Mouse (Mus musculus) myocyte (in vitro differentiated cells): ENCODE results near the gene Sez6. TPM values are rescaled to one million over a fixed set of nuclear protein-coding genes. Genes with fewer than 3 reads are reported as not detected.

ENCODE experiments used
- H3K27me3 ChIP-seq: one replicate; pipeline ENCODE4 v1.6.1; 2011; ENCODE audit not compliant: control insufficient read depth, insufficient read depth, insufficient read length
- H3K36me3 ChIP-seq: one replicate; pipeline ENCODE4 v1.6.1; 2011; ENCODE audit not compliant: control insufficient read depth, insufficient read depth
- H3K4me2 ChIP-seq: one replicate; pipeline ENCODE4 v1.6.1; 2011; ENCODE audit warnings: low read depth, control low read depth
- H3K4me3 ChIP-seq: one replicate; pipeline ENCODE4 v1.5.1; 2011; ENCODE audit warnings: mild to moderate bottlenecking, control low read depth, moderate library complexity
- H3K79me2 ChIP-seq: one replicate; pipeline ENCODE4 v1.6.1; 2011; ENCODE audit not compliant: control insufficient read depth, insufficient read depth
- H3ac ChIP-seq: one replicate; pipeline ENCODE4 v1.6.1; 2011; ENCODE audit not compliant: control insufficient read depth, insufficient read length
- CEBPB ChIP-seq: IDR thresholded peaks from 2 replicates; pipeline ENCODE4 v1.6.1; 2011; ENCODE audit warnings: mild to moderate bottlenecking, moderate library complexity; ENCODE audit not compliant: poor library complexity, insufficient read depth, severe bottlenecking
- E2F4 ChIP-seq: IDR thresholded peaks from one replicate; pipeline ENCODE4 v1.6.1; 2011; ENCODE audit warnings: mild to moderate bottlenecking, control low read depth, moderate library complexity; ENCODE audit not compliant: insufficient read depth
- MAX ChIP-seq: IDR thresholded peaks from one replicate; pipeline ENCODE4 v1.6.1; 2011; ENCODE audit warnings: low read depth, mild to moderate bottlenecking, control low read depth
- MYOD1 ChIP-seq, 3 experiments: IDR thresholded peaks; one replicate each; pipeline ENCODE4 v1.6.1; 2011; ENCODE audit warnings: control low read depth in 2 of 3, low read depth in 2 of 3, mild to moderate bottlenecking in 2 of 3, moderate library complexity in 1 of 3; ENCODE audit not compliant: insufficient read length in 2 of 3, control insufficient read depth in 1 of 3
- MYOG ChIP-seq, 3 experiments: IDR thresholded peaks; one replicate each; pipeline ENCODE4 v1.6.1; 2011; ENCODE audit warnings: control low read depth in 2 of 3, low read depth in 2 of 3, mild to moderate bottlenecking in 2 of 3; ENCODE audit not compliant: insufficient read length in 2 of 3, control insufficient read depth in 1 of 3, insufficient read depth in 1 of 3
- POLR2A ChIP-seq: IDR thresholded peaks from one replicate; pipeline ENCODE4 v1.6.1; 2011; ENCODE audit warnings: low read depth, mild to moderate bottlenecking, control low read depth, moderate library complexity; ENCODE audit not compliant: insufficient read length
- POLR2AphosphoS2 ChIP-seq: IDR thresholded peaks from one replicate; pipeline ENCODE4 v1.6.1; 2011; ENCODE audit warnings: low read depth, control low read depth; ENCODE audit not compliant: insufficient read length
- REST ChIP-seq: IDR thresholded peaks from one replicate; pipeline ENCODE4 v1.6.1; 2011; ENCODE audit warnings: mild to moderate bottlenecking, control low read depth, moderate library complexity; ENCODE audit not compliant: insufficient read depth, insufficient read length
- SRF ChIP-seq: IDR thresholded peaks from one replicate; pipeline ENCODE4 v1.6.1; 2011; ENCODE audit warnings: low read depth; ENCODE audit not compliant: control insufficient read depth, insufficient read length
- TCF12 ChIP-seq: IDR thresholded peaks from one replicate; pipeline ENCODE4 v1.6.1; 2011; ENCODE audit warnings: mild to moderate bottlenecking, control low read depth; ENCODE audit not compliant: poor library complexity, insufficient read depth, severe bottlenecking
- TCF3 ChIP-seq: IDR thresholded peaks from one replicate; pipeline ENCODE4 v1.6.1; 2011; ENCODE audit warnings: low read depth, control low read depth; ENCODE audit not compliant: insufficient read length
- USF1 ChIP-seq: IDR thresholded peaks from one replicate; pipeline ENCODE4 v1.6.1; 2011; ENCODE audit warnings: low read depth, mild to moderate bottlenecking, control low read depth, moderate library complexity
- polyA plus RNA-seq: library from polyadenylated mRNA; unstranded; fragments of >200 nt; fragmentation: generic; extraction: Trizol; gene quantifications from one replicate; pipeline ENCODE4 v1.2.1, GENCODE M21; 2012; ENCODE audit warnings: missing spikeins

Gene Sez6
- polyA plus RNA-seq, 1 experiment: not detected

- Histone ChIP-seq H3K36me3 (no peaks in the 10 kb centered on the region), H3K79me2 (no peaks in the 10 kb centered on the region), H3ac (no peak overlapping the region), H3K27me3 (peaks cover 79% of the 10 kb centered on the region), H3K4me2 (no peak overlapping the region), H3K4me3 (no peak overlapping the region)
- TF ChIP-seq USF1 (no peak), TCF12 (no peak), MAX (no peak), MYOD1 (IDR thresholded peaks at IDR 0.05; ENCODE audit: control insufficient read depth in 1 of 3, insufficient read length in 2 of 3, low read depth in 2 of 3) (no peak), POLR2A (no peak), CEBPB (no peak), MYOG (IDR thresholded peaks at IDR 0.05; ENCODE audit: control insufficient read depth in 1 of 3, insufficient read depth in 1 of 3, insufficient read length in 2 of 3, low read depth in 2 of 3) (no peak), POLR2AphosphoS2 (no peak), TCF3 (no peak), REST (no peak)
Measured at GRCm38 (mm10) chr11:77903761-77904160, 26.8 kb upstream of the Sez6 start.

DNA sequence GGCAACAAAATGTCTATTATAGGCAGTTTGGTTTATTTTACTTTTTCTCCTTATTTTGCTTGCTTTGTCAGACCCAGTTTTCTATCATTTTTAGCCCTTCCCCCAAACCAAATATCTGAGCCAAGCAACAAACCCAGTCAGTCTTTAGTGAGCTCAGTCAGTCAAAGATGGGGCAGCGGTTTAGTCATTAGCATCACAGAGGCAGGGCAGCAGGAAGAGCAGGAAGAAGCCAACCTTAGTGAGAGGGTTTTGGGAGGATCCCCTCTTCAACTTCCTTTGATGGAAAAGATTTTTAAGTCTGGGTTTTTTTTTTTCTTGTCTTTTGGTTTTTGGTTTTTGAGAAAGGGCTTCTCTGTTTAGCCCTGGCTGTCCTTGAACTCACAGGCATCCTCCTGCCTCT, 25.9 kb upstream of the Sez6 start:
- Histone ChIP-seq H3K4me2 (no peak overlapping the region), H3K4me3 (no peak overlapping the region), H3K79me2 (no peaks in the 10 kb centered on the region), H3ac (no peak overlapping the region), H3K36me3 (no peaks in the 10 kb centered on the region), H3K27me3 (peaks cover 85% of the 10 kb centered on the region)
- no peak for TF ChIP-seq USF1
- no peak for TF ChIP-seq MAX
- no peak for TF ChIP-seq POLR2AphosphoS2
- no peak for TF ChIP-seq TCF12
- TF ChIP-seq REST: no peak
- no peak for TF ChIP-seq MYOG (IDR thresholded peaks at IDR 0.05; ENCODE audit: control insufficient read depth in 1 of 3, insufficient read depth in 1 of 3, insufficient read length in 2 of 3, low read depth in 2 of 3)
- no peak for TF ChIP-seq E2F4
- TF ChIP-seq TCF3: no peak
- no peak for TF ChIP-seq MYOD1 (IDR thresholded peaks at IDR 0.05; ENCODE audit: control insufficient read depth in 1 of 3, insufficient read length in 2 of 3, low read depth in 2 of 3)
- no peak for TF ChIP-seq SRF
- TF ChIP-seq CEBPB: no peak
- TF ChIP-seq POLR2A: no peak

DNA sequence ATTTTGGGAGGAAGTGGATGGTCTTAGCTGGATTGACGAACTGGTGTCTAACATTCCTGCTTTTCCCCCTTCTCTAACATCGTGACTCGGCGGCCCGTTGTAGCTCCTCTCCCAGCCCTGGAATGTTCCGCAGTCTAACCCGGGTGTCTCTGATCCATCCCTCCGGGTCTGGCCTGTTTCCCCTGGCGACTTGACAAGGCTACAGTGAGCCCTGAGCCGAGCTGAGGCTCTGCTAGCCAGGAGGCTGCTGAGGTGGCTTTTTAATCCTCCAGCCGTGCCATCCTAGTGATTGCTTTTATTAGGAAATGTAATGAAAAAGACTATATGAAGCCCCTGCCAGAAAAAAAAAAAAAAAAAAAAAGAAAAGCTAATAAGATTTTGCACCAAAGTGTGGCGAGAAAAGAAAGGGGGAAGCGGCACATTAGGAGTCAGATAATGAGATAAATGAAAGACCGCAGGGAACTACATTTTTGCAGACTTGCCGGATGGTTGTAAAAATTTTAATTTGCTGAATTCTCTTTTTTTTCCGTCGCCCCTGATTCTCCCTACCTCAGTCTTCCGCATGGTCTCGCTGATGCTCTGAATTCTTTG, 24.4 kb upstream of the Sez6 start:
- H3ac ChIP-seq: no peak overlapping the region
- H3K36me3 ChIP-seq: no peaks in the 10 kb centered on the region
- H3K27me3 ChIP-seq: peaks cover 79% of the 10 kb centered on the region
- H3K79me2 ChIP-seq: no peaks in the 10 kb centered on the region
- H3K4me2 ChIP-seq: no peak overlapping the region
- TF ChIP-seq TCF12 (no peak), SRF (no peak), TCF3 (no peak), REST (no peak), POLR2A (no peak), POLR2AphosphoS2 (no peak), USF1 (no peak), CEBPB (no peak), MAX (no peak), MYOD1 (IDR thresholded peaks at IDR 0.05; ENCODE audit: control insufficient read depth in 1 of 3, insufficient read length in 2 of 3, low read depth in 2 of 3) (no peak), E2F4 (no peak), MYOG (IDR thresholded peaks at IDR 0.05; ENCODE audit: control insufficient read depth in 1 of 3, insufficient read depth in 1 of 3, insufficient read length in 2 of 3, low read depth in 2 of 3) (no peak)
- no peak overlapping the region for H3K4me3 ChIP-seq

- H3K27me3 ChIP-seq: peaks cover 76% of the 10 kb centered on the region
- TF ChIP-seq SRF (no peak), REST (no peak), POLR2AphosphoS2 (no peak), CEBPB (no peak), MYOG (IDR thresholded peaks at IDR 0.05; ENCODE audit: control insufficient read depth in 1 of 3, insufficient read depth in 1 of 3, insufficient read length in 2 of 3, low read depth in 2 of 3) (no peak), TCF12 (no peak), POLR2A (no peak), E2F4 (no peak), MYOD1 (IDR thresholded peaks at IDR 0.05; ENCODE audit: control insufficient read depth in 1 of 3, insufficient read length in 2 of 3, low read depth in 2 of 3) (no peak), MAX (no peak), TCF3 (no peak), USF1 (no peak)
- no peak overlapping the region for H3K4me3 ChIP-seq
- no peak overlapping the region for H3K4me2 ChIP-seq
- H3K79me2 ChIP-seq: no peaks in the 10 kb centered on the region
- H3K36me3 ChIP-seq: no peaks in the 10 kb centered on the region
- H3ac ChIP-seq: no peak overlapping the region
Measured at GRCm38 (mm10) chr11:77906747-77907174, 23.8 kb upstream of the Sez6 start.
